Mouse (Mus musculus) c-Kit-positive CD71-negative TER-119-negative erythroid progenitor cells, embryonic 14.5 days (primary cell): ENCODE measurements at regions not wholly inside any gene's neighbourhood (a gene's known extent, or its start where the extent isn't known, plus 50 kb on each side); places are given as distances from the start of the nearest gene placed in this dataset.

ENCODE experiments used
- DNase-seq: peaks from one replicate; pipeline ENCODE4 v3.0.0-alpha.2; 2013; ENCODE audit warnings: low read depth

GRCm38 (mm10) chr16:93458598-93459496, 145.0 kb downstream of the Setd4 start:
- no peak for DNase-seq

- no peak for DNase-seq
These were observed 145.8 kb downstream of the Setd4 start for GRCm38 (mm10) chr16:93458011-93458585.

GRCm38 (mm10) chr16:93456706-93457425, 147.0 kb downstream of the Setd4 start:
- DNase-seq: no peak

- peak; percentile 78 for DNase-seq
These were observed 149.5 kb downstream of the Setd4 start for GRCm38 (mm10) chr16:93454080-93454997.

GRCm38 (mm10) chr16:93453056-93453455, 150.8 kb downstream of the Setd4 start:
- DNase-seq: no peak

GRCm38 (mm10) chr16:93450896-93451295, 153.0 kb downstream of the Setd4 start:
- DNase-seq: no peak

- no peak for DNase-seq
These were observed 153.9 kb downstream of the Setd4 start for GRCm38 (mm10) chr16:93449925-93450324.

- no peak for DNase-seq
These were observed 155.7 kb downstream of the Setd4 start for GRCm38 (mm10) chr16:93448124-93448523.

GRCm38 (mm10) chr16:93446970-93447369, 156.9 kb downstream of the Setd4 start:
- DNase-seq: no peak

- DNase-seq: no peak
These were observed 157.7 kb downstream of the Setd4 start for GRCm38 (mm10) chr16:93446206-93446605.

GRCm38 (mm10) chr16:93442837-93443236, 161.0 kb downstream of the Setd4 start:
- DNase-seq: no peak

- DNase-seq: no peak
These were observed 166.0 kb downstream of the Setd4 start for GRCm38 (mm10) chr16:93437608-93438425.

- DNase-seq: no peak
These were observed 167.1 kb downstream of the Setd4 start for GRCm38 (mm10) chr16:93436732-93437131.

- no peak for DNase-seq
These were observed 172.5 kb downstream of the Setd4 start for GRCm38 (mm10) chr16:93431316-93431715.

- DNase-seq: no peak
These were observed 174.5 kb downstream of the Setd4 start for GRCm38 (mm10) chr16:93429324-93429781.

- no peak for DNase-seq
These were observed 176.6 kb downstream of the Setd4 start for GRCm38 (mm10) chr16:93427264-93427663.

- no peak for DNase-seq
These were observed 178.1 kb downstream of the Setd4 start for GRCm38 (mm10) chr16:93425731-93426130.

GRCm38 (mm10) chr16:93423174-93423573, 180.7 kb downstream of the Setd4 start:
- no peak for DNase-seq

GRCm38 (mm10) chr16:93422221-93422620, 181.6 kb downstream of the Setd4 start:
- DNase-seq: no peak

- DNase-seq: no peak
These were observed 185.6 kb downstream of the Setd4 start for GRCm38 (mm10) chr16:93418246-93418645.

- no peak for DNase-seq
These were observed 186.0 kb downstream of the Setd4 start for GRCm38 (mm10) chr16:93417831-93418230.
